Mouse (Mus musculus) frontal cortex, postnatal 25 days (tissue): ENCODE results near the gene Ccdc84.
"Not testable (repeated sequence)": the region's sequence is repeated elsewhere in the genome, so short reads cannot be mapped to it uniquely, and the experiment has no call there.

Experiments used
- DNase-seq, 2 experiments: peaks; one replicate each; pipeline ENCODE4 v3.0.0; 2022; ENCODE audit warnings: low spot score in 2 of 2

Gene Ccdc84

DNA sequence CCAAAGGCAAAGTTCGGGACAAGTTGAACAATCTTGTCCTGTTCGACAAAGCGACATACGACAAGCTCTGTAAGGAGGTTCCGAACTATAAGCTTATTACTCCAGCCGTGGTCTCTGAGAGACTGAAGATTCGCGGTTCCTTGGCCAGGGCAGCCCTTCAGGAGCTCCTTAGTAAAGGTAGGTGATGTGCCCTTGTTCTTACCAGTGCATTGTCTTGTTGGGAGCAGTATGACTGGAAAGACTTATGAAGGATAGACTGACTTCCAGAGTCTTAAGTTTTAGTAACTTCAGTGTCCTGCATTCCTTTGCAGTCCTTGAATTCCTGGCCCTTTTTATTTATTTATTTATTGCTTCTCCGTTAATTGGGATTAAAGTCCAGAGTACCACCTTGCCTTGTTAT is 9.7 kb downstream of the Ccdc84 start:
- not testable (repeated sequence) for DNase-seq

DNA sequence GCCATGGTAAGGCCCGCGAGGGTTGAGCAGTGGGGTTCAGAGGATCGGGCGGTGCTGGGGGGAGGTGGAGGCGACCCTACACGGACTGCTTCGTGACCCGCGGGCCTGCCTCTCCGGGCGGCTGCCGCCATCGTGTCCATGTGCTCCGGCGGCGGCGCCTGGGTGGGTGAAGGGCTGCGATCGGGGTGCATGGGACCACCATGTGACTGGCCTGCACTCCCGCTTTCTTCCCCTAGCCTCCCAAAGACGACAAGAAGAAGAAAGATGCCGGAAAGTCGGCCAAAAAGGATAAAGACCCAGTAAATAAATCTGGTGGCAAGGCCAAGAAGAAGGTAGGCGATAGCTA is 10.6 kb downstream of the Ccdc84 start:
- no peak for DNase-seq

DNA sequence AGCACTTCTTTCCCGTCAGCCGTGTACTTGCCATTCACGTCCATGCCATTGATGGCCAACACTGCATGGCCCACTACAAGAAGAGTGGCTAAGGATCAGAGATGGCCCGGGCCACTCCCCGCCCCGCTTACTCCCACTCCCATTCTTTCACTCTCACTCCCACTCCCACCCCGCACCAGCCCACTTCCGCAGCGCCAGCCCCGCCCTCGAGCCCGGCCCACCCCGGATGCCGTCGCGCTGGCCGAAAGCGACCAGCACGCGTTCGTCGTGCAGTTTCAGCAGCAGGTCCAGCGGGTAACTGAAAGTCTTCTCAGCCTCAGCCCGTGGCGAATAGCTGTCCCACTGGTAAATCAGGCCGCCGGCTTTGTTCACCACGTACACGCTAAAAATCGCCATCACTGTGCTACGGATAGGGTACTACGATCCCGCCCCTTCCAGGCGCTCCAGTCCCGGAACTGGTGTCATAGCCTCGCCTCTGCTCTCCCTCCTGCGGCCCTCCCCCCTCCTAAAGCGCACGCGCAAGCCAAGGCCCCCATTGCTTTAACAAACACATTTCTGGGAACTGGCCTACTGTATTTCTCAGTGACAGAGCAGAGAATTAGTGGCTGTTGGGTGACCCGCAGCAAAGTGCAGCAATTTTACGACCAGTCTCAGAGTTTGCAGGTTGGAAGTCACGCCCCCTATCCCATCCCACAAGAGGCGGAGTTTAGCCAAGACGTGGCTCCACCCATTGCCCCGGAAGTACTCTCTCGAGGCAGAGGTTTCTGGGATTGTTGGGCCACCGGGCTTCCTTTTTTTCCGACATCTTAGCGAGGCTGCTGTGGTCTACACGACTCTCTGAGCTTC is 11.2 kb downstream of the Ccdc84 start, which contains the start of the genes Rps25 and Trappc4:
TSS of gene Rps25 (plus strand) at position 234 of the 846 bp plus-strand sequence.
TSS of gene Trappc4 (minus strand) at position 695 of the 846 bp plus-strand sequence.
- peak; percentile 78 to 83 for DNase-seq

DNA sequence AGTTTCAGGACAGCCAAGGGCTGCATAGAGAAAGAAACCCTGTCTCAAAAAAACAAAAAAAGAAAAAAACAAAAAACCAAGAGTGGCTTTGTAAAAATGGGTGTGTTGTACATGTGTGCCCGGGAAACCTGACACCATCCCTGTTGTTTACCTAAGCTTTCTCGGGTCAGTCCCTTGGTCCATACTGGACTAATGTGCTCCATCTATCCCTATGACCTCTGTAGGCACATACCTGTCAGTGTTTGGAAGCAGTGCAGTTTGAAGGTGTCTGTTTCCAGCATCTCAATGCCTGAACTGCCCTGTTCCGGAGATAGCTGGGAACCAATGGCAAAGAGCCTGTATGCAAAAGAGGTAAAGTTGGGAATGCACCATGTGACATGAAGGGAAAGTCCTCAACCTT is 13.4 kb downstream of the Ccdc84 start:
- DNase-seq, result no peak

DNA sequence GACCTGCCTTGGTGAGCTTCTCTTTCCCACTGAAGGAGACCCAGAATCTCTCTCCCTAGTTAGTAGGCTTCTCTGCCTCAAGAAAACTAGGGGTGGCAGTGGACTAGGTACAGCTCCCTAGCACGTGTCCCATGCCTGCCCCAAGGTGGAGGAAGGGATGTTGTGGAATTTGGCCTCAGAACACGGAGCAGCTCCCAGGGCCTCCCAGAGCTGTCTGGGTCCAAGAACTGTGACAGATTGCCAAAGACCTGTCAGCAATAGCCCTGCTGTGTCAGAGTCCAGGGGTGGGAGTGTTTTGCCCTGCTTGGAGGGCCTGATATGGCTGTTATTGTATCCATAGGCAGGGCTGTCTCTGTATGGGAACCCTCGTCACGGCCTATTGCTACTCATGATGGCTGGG is 17.3 kb downstream of the Ccdc84 start:
- no peak for DNase-seq

DNA sequence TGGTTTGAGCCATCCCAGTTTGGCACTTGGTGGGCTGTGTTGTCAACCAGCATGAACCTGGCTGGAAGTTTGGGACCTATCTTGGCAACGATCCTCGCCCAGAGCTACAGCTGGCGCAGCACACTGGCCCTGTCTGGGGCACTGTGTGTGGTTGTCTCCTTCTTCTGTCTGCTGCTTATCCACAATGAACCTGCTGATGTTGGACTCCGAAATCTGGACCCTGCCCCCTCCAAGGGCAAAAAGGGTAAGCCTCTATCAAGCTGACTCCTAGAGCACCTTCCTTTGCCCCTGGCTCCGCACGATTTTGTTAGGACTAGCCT is 18.6 kb downstream of the Ccdc84 start:
- DNase-seq, result no peak

DNA sequence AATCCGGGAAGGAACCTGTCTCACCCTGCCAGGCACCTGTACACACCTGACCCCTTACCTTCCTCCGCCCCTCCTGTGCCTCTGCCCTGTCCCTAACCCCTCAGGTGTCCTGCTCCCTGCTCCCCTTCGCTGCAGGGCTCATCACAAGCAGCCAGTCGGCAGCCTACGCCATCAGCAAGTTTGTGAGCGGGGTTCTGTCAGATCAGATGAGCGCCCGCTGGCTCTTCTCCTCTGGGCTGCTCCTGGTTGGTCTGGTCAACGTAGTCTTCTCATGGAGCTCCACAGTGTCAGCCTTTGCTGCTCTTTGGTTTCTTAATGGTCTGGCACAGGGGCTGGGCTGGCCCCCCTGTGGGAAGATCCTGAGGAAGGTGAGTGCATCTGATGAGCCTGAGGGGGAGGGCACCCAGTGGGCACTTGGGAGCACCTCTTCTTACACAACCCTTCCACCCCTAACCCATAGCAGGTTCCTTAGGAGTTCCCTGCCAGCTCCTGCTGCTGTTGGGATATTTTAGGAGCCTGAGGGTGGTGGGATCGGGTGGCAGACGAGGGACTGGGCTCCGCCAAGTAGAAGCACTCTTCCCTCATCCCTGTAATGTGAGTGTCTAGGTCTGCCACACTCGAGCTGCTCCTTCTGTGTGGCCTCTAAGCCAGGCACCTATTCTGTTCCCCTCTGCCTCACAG is 19.1 kb downstream of the Ccdc84 start:
- DNase-seq, result no peak

DNA sequence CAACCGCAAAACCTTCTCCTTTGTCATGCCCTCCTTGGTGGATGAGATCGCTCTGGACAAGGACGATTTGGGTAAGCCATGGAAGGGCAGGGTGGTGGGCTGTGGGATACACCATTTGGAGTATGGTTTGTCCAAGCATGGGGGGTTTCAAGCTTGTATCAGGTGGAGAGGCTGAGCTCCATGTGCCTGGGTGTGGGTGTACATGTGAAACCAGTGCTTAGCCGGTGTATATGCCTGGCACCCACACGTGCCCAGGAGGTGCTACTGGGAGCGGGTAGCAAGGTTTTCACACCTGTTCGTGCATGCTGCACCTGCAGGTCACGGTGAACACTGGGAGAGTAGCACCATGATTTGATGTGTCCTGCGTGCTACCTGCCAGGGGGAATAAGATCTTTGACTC is 19.8 kb downstream of the Ccdc84 start:
- DNase-seq, result no peak

DNA sequence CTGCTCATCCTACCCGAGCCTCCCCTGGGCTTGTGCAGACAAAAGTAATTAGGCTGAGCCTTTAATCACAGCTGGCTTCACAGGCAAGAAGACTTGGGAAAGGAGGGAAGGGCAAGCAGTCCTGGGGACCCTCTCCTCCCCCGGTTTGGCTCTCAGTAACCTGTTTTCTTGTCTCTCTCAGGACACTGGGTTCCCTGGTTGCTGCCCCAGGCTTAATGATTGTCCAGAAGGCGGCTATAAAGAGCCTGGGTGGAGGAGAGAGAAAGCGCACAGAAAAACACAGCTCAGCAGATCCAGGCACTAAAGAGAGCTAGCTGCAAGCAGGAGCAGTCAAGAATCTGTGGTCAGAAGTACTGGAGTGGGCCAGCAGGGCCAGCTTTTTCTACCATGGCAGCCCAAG is 20.3 kb downstream of the Ccdc84 start:
- DNase-seq, result no peak

DNA sequence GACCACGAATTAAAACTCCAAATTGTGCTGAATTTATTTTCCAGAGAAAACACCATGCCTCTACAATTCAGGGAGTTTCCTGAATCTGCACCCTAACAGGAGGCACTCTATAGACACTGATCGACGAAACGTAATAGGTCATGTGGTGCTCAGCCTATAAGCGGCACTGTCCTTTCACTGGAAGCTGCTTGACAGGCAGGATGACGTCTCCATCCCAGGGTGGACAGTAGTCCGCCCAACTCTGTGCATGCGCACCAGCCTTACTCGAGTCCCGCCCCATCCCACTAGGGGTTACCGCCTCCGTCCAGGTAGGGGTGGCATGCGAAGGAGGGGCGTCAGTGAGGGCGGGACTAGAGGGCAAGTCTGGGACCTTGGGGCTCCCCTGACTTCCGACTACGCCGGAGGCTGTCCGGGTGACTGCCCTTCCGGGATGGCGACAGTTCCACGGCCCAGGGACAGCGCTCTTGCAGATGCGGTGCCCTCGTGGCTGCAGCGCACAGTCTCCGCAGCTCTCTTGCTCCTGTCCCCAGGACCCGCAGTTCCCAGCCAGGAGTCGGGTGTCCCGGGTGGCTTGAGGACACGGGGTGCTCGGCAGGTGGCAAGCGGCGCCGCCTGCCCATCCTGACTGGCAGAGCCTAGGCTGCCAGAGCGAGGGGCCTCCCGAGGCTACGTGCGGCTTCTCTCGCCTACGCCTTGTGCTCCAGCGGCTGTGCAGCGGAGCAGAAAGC is 21.5 kb downstream of the Ccdc84 start, which contains the start of gene Slc37a4:
TSS of gene Slc37a4 (plus strand) at position 169 of the 728 bp plus-strand sequence.
- DNase-seq, result peak; percentile 72 to 84

DNA sequence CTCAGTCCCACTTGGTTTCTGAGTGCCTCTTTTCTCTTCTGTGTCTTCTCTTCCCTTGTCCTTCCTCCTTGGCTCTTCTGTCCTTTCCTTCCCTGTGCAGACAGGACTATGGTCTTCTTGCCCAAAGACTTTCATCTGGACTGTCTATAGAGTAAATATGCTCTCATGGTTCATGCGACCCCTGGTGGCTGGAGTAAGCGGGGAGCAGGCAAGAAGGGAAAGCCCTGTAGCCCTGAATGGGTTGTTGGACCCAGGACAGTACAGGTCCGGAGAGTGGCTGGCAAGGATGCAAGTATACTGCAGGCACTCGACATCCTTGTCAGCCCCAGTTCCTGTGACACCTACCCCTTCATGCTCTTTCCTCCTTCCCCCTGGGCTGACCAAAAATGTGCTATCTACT is 26.9 kb downstream of the Ccdc84 start:
- DNase-seq, result peak; percentile 47 to 55

DNA sequence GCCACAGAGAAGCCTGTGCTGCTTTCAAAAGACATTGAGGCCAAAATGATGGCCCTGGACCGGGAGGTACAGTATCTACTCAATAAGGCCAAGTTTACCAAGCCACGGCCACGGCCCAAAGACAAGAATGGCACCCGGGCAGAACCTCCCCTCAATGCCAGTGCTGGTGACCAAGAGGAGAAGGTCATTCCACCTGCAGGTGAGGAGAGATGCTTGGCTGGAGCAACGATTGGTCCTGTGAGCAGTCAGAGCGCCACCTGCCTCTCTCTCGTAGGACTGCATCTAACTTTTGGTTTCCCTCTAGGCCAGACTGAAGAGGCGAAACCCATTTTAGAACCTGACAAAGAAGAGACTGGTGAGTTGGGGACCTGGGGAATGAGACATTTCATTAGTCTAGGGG is 29.1 kb downstream of the Ccdc84 start:
- DNase-seq, result no peak

DNA sequence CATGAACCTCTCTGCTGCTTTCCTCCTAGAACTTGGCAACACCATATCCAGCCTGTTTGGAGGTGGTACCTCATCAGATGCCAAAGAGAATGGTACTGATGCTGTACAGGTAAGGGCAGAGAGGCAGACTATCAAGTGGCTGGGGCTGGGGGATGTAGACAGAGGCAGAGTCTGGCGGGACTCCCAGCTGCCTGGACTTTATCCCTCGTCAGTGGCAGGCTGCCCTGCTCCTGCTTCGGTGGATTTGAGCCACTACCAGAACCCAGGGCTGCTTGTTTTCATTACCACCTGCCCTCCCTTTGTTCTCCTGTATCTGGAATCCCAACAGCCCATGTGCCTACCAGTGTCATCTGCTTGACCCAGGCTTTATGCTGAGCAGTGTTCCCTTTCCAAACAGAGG is 31.1 kb downstream of the Ccdc84 start:
- DNase-seq, result no peak

DNA sequence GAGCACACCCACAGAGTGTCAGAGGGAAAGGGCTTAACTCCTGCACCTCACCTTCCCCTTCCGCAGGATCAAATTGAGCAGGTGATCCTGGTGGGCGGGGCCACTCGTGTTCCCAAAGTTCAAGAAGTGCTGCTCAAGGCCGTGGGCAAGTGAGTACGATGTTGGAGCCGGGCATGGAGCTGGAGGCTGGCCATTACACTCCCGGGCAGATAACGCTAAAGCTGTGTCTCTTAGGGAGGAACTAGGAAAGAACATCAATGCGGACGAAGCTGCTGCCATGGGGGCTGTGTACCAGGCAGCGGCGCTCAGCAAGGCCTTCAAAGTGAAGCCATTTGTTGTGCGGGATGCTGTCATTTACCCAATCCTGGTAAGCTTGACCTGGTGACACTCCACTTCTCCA is 33.8 kb downstream of the Ccdc84 start:
- DNase-seq, result no peak

DNA sequence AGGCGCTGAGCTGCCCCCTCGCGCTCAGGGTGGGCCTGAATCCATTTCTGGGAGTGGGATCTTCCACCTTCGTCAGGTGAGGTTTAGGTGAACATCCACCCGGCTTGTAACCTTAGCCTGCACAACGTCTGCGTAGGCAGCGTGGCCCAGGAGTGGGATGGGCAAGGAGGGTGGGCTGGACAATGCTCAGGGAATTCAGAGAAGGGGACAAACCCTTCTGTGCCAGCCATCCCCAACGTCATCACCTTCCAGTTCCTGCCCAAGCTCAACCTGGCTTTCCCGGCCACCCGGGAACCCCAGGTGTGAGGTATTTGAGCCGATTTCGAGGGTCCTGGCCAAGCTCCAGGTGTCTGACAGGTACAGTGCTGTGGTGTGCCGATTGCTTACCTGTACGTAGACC is 38.5 kb downstream of the Ccdc84 start:
- no peak for DNase-seq

DNA sequence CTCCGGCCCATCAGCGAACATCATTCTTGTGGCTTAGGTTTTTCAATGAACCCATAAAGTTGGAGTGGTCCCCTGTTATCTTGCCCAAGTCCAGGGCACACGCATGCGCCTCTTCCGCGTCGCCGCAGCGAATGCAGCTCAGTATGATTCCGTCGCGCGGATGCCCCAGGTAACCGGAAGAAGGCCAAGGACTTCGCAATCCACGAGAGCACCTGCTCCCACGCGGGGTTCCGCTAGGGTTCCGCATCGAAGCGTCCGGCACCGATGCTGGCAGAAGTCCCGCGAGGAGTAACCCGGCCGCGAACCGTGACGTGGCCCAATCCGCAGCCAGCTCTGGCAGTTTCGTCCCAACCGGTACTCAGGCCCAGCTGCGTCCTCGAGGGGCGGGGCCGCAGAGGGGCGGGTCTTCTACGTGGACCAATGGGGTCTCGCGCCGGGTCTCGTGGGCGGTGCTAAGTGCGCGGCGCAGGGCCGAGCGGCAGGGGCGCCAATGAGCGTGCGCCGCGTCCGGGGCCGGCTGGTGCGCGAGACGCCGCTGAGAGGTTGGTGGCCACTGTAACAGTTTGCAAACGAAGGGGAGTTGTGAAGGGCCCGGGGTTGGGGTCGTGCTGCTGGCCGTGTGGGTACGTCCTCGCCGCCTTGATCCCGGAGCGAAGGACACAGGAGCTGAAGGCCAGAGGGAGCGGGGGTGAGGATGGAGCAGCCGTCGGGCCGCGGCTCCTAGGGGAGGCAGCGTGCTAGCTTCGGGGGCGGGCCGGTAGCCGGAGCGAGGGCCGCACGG is 39.1 kb downstream of the Ccdc84 start, which contains the start of gene Hyou1:
TSS of gene Hyou1 (plus strand) at position 437 of the 781 bp plus-strand sequence.
- DNase-seq, result peak; percentile 97 to 99

DNA sequence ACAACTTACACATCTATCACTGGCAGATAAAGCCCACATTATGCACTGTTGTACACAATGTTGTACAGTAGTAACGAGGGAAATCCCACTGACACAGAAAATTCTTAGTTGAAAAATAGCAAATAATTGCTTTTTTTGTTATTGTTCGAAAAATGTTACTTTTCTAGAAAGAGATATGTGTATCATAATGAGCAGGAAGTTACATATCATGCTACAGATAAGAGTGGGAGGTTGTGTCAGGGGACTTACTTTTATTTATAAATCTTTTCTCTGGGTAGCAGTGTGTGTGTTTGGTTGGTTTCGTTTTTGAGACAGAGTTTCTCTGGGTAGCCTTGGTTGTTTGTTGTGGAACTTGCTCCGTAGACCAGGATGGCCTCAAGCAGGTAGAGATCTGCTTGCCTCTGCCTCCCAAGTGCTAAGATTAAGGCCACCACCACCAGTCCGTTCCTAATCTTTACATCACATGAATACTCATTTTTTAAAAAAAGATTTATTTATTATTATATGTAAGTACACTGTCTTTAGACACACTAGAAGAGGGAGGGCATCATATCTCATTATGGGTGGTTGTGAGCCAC is 40.1 kb downstream of the Ccdc84 start:
- DNase-seq, result no peak

DNA sequence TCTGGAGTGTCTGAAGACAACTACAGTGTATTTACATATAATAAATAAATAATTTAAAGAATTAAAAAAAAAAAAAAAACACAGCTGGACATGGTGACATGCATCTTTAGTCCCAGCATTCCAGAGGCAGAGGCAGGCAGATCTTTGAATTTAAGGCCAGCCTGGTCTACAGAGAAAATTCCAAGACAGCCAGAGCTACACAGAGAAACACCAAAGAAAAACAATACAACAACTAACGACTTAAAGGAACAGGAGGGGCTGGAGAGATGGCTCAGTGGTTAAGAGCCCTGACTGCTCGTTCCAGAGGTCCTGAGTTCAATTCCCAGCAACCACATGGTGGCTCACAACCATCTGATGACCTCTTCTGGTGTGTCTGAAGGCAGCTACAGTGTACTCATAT is 41.0 kb downstream of the Ccdc84 start:
- not testable (repeated sequence) for DNase-seq

DNA sequence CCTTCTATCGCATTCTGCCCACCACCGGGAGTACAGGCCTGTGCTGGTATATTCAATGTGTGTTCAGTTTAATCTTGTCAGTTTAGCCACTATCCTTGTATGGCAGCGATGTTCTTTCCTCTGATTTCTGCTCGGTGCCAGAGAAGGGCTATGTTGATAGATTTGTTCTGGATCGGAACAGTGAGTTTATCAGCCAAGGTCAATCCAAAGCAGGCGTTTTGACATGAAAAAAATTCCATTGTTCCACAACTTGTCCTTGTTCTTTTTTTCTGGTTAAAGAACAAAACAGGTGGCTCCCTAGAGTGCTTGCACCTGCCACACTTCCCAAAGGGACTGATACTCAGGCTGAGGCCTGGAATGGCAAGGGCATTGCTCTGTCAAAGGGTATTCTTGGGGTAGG is 42.2 kb downstream of the Ccdc84 start:
- DNase-seq, result no peak

DNA sequence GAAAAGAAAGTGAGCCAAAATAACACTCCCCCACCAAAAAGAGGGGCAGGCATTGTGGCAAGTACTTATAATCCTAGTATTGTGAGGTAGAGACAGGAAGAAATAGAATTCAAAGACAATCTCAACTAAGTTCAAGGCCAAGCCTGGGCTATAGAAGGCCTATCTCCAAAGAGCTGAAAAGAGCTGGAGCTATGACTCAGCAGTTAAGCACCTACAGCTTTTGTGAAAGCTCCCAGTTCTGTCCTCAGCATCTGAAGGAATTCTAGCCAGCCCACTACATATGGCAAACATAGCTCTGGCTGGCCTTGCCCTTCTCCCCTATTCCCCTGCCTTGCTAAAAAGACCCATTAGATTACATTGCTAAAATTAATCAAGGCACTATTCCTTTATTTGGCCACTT is 45.0 kb downstream of the Ccdc84 start:
- DNase-seq, result no peak

DNA sequence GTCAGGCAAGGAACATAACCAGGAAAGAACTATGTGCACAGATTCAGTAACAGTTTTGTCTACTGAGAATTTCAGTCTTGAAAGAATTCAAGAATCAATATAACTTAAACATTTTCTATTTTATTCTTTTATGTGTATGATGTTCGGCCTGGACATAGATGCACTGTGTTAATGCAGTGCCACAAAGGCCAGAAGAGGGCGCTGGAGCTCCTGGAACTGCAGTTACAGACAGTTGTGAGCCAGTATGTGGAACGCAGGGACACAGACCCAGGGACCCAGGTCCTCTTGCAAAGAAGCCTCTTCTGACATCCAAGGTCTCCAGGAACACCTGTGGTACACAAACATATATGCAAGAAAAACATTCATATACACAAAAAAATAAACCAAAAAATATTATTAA is 53.9 kb downstream of the Ccdc84 start:
- DNase-seq, result no peak
